In the genomic region with DNA sequence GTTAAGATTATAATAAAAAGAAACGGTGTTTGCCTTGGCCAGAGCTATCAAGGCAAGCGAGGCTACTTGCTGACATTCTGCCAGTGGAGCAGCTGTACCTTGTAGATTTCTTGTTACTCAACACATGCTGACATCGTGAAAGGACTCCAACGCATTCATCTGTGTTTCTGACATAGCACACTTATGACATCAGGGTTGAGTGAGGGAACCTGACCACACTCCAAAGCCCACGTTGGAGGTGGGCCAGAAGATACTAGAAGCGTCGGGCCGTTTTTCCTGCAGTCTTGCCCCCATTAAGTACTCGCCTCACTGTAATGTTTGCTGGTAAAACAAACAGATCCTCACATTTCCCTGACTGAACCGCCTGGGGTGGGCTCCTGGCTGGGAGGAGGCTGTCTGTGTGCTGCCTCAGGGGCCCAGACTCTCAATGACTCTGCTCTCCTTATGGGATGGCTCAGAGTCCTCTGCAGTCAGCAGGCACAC, we compare ENCODE assay signal across 8 mouse cellular contexts.
A peak's percentile ranks its signal among the peaks of the same experiment; 100 is the strongest.
DNase-seq lines count a peak whose midpoint lies in the region; ATAC-seq and TF ChIP-seq lines count a peak whose summit lies in the region.

No protein-coding gene starts in this region.

- peak overlapping the region; percentile 76 for H3K27ac ChIP-seq in lung, embryonic 15.5 days

- peaks cover 16% of the 10 kb centered on the region for H3K4me1 ChIP-seq in lung, adult 2 months (ENCODE audit: control insufficient read depth, insufficient read depth, low read length)
- H3K4me1 ChIP-seq in lung, embryonic 15.5 days = peaks cover 46% of the 10 kb centered on the region

- no peaks in the 10 kb centered on the region; the same call in 1 of the 2 replicates for H3K27me3 ChIP-seq in lung, embryonic 15.5 days

- no peak for TF ChIP-seq CTCF in lung, adult 2 months (IDR thresholded peaks at IDR 0.05; ENCODE audit: insufficient read depth, low read length)

- peak overlapping the region; percentile 14; the same call in 1 of the 2 replicates for H3K4me2 ChIP-seq in lung, embryonic 15.5 days

- no peaks in the 10 kb centered on the region for H3K36me3 ChIP-seq in lung, embryonic 15.5 days

- 14% methylated on average over 10 of the region's 10 CpGs for WGBS in lung, adult 2 months
- 2% methylated on average over 10 of the region's 10 CpGs for WGBS in lung, embryonic 15.5 days

- no peaks in the 10 kb centered on the region for H3K9me3 ChIP-seq in lung, embryonic 15.5 days

- peak; percentile 93 for ATAC-seq in lung, embryonic 15.5 days (ENCODE audit: borderline replicate concordance, extremely low read depth, low FRiP score, low TSS enrichment)

- DNase-seq in lung, adult 18-20 months = peak; percentile 59 to 77
- DNase-seq in lung, adult 2 months = no peak
- peak; percentile 64 for DNase-seq in fat pad, adult 2 months (ENCODE audit: extremely low read depth, low read depth, low spot score)
- DNase-seq in heart, postnatal 14 days = peak; percentile 71 to 79
- no peak for DNase-seq in left cerebral cortex, adult 18-20 months (ENCODE audit: low spot score in 2 of 2)
- no peak for DNase-seq in layer of hippocampus, adult 8-10 months (ENCODE audit: low spot score in 2 of 2)
- no peak for DNase-seq in left cerebral cortex, adult 9 months (ENCODE audit: low spot score in 2 of 2)

- TF ChIP-seq POLR2A in lung, adult 2 months (IDR thresholded peaks at IDR 0.05; ENCODE audit: borderline replicate concordance, extremely low read depth, low read depth, low read length) = no peak

- intact Hi-C loops in heart, postnatal 14 days (cut with DNase I) = loop anchor here (2.0 kb wide), 1 partner anchor 38 kb away; no protein-coding TSS in a partner anchor

- no peak overlapping the region for H3K9ac ChIP-seq in lung, embryonic 15.5 days

- no peak overlapping the region for H3K4me3 ChIP-seq in lung, adult 2 months (replicated peaks; ENCODE audit: extremely low read depth, low read depth, low read length)
- no peak overlapping the region for H3K4me3 ChIP-seq in lung, embryonic 15.5 days

Comparison
In these comparisons a context has a peak if more than half of its experiments do, and no peak if none do; other contexts are left out.
1. DNase-seq: peak in lung, adult 18-20 months (2 of 2), fat pad, adult 2 months (single experiment) and heart, postnatal 14 days (2 of 2); none in lung, adult 2 months (single experiment), left cerebral cortex, adult 18-20 months (0 of 2), layer of hippocampus, adult 8-10 months (0 of 2) and left cerebral cortex, adult 9 months (0 of 2).